22 mouse cellular contexts compared by ENCODE assay signal in the genomic region with DNA sequence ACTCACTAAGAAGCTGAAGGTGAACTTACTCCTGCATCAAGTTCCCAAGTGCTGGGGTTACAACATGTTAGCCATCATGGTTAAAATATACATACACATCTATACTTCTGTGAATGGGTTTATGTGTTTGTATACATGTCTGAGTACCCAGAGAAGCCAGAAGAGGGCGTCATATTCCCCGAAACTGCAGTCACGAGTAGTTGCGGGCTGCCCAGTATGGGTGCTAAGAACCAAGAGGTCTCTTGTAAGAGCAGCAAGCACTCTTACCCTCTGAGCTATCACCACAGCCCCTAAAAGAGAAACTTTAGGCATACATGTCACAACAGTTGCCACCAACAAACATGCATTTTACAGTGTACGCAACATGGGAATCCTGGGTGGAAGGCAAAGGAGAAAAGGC.
A peak's percentile ranks its signal among the peaks of the same experiment; 100 is the strongest.
DNase-seq lines count a peak whose midpoint lies in the region; ATAC-seq and TF ChIP-seq lines count a peak whose summit lies in the region.
"Had no signal": no experiment of that assay in that cellular context is flagged by ENCODE, and none has a peak within 500 bp of the region (broad histone marks: within the 10 kb centered on the region; RNA-seq: fewer than 3 reads in every experiment).

No protein-coding gene starts in this region.

- H3K9ac ChIP-seq in kidney, postnatal 0 days (ENCODE audit: low read depth, low read length) = no peak overlapping the region
- no peak overlapping the region for H3K9ac ChIP-seq in midbrain, embryonic 11.5 days (ENCODE audit: low read length)
- H3K9ac ChIP-seq in midbrain, embryonic 15.5 days = no peak overlapping the region
- no peak overlapping the region for H3K9ac ChIP-seq in MEL (ENCODE audit: control insufficient read depth, low read depth, low read length, poor library complexity, severe bottlenecking)
- H3K9ac ChIP-seq in stomach, postnatal 0 days (ENCODE audit: low read length) = no peak overlapping the region
- H3K9ac ChIP-seq: hindbrain, embryonic 12.5 days had no signal

- peak; percentile 27; the same call in 1 of the 2 replicates for TF ChIP-seq CTCF in kidney, postnatal 0 days (IDR thresholded peaks at IDR 0.05; ENCODE audit: low read depth)
- peak in 2 of 3 experiments; percentile 8 to 10; a peak in 1 of 6 replicates for TF ChIP-seq CTCF in MEL (IDR thresholded peaks at IDR 0.05 in 2 of 3, conservative IDR thresholded peaks at IDR 0.05 in 1 of 3; ENCODE audit: control insufficient read depth in 1 of 3, insufficient read depth in 1 of 3, low read depth in 2 of 3, low read length in 3 of 3, poor library complexity in 1 of 3, severe bottlenecking in 1 of 3)
- TF ChIP-seq CTCF in stomach, postnatal 0 days (IDR thresholded peaks at IDR 0.05; ENCODE audit: low read depth) = peak; percentile 7; the same call in 1 of the 2 replicates
- no peak for TF ChIP-seq CTCF in cerebellum, adult 2 months (IDR thresholded peaks at IDR 0.05; ENCODE audit: borderline replicate concordance, insufficient read depth, low read depth, low read length)

- DNase-seq in kidney, postnatal 0 days (ENCODE audit: low spot score) = no peak
- DNase-seq in kidney, adult 18-20 months = no peak
- DNase-seq in midbrain, embryonic 11.5 days (ENCODE audit: low spot score, missing footprints) = peak; percentile 65
- no peak for DNase-seq in MEL (ENCODE audit: low read depth, low spot score)
- no peak for DNase-seq in stomach, postnatal 0 days (ENCODE audit: low spot score)
- no peak for DNase-seq in layer of hippocampus, adult 9-10 months (ENCODE audit: low spot score)
- no peak for DNase-seq in cerebellum, adult 2 months
- DNase-seq: adrenal gland, postnatal 10 days; cerebellum, adult 11 months; cerebellum, adult 9-11 months; cerebellum, postnatal 36 days; gastrocnemius, adult 2 months; gastrocnemius, postnatal 25 days; heart, postnatal 10 days; heart, postnatal 4 days had no signal

- no peaks in the 10 kb centered on the region for H3K4me1 ChIP-seq in kidney, postnatal 0 days (replicated peaks; ENCODE audit: insufficient read depth, low read length)
- no peaks in the 10 kb centered on the region for H3K4me1 ChIP-seq in midbrain, embryonic 11.5 days (ENCODE audit: control insufficient read depth, insufficient read depth, low read length)
- H3K4me1 ChIP-seq in midbrain, embryonic 15.5 days = no peaks in the 10 kb centered on the region
- no peaks in the 10 kb centered on the region; a peak in 1 of 4 replicates for H3K4me1 ChIP-seq in MEL (ENCODE audit: control insufficient read depth in 1 of 2, insufficient read depth in 2 of 2, low read length in 2 of 2)
- no peaks in the 10 kb centered on the region for H3K4me1 ChIP-seq in stomach, postnatal 0 days (replicated peaks; ENCODE audit: control insufficient read depth, insufficient read depth)
- H3K4me1 ChIP-seq in cerebellum, adult 2 months (ENCODE audit: control insufficient read depth, insufficient read depth, low read length) = no peaks in the 10 kb centered on the region; the same call in 1 of the 2 replicates
- H3K4me1 ChIP-seq: embryonic facial prominence, embryonic 10.5 days; heart, embryonic 10.5 days; hindbrain, embryonic 12.5 days had no signal

- H3K27ac ChIP-seq in kidney, postnatal 0 days = no peak overlapping the region
- H3K27ac ChIP-seq in midbrain, embryonic 11.5 days (ENCODE audit: low read depth, low read length) = no peak overlapping the region
- H3K27ac ChIP-seq in midbrain, embryonic 15.5 days = no peak overlapping the region
- no peak overlapping the region for H3K27ac ChIP-seq in MEL (ENCODE audit: control insufficient read depth, low read depth, low read length)
- no peak overlapping the region for H3K27ac ChIP-seq in stomach, postnatal 0 days (replicated peaks)
- H3K27ac ChIP-seq in cerebellum, adult 2 months (ENCODE audit: insufficient read depth, low read length) = no peak overlapping the region
- H3K27ac ChIP-seq: embryonic facial prominence, embryonic 10.5 days; gastrocnemius, adult 2 months; heart, embryonic 10.5 days; hindbrain, embryonic 12.5 days had no signal

- WGBS in kidney, postnatal 0 days = 98% methylated on average over 5 of the region's 5 CpGs
- 96% methylated on average over 5 of the region's 5 CpGs for WGBS in midbrain, embryonic 11.5 days
- WGBS in midbrain, embryonic 15.5 days = 97% methylated on average over 5 of the region's 5 CpGs
- WGBS in stomach, postnatal 0 days = 96% methylated on average over 5 of the region's 5 CpGs
- WGBS in cerebellum, adult 2 months = 92% methylated on average over 5 of the region's 5 CpGs

- H3K9me3 ChIP-seq in kidney, postnatal 0 days (replicated peaks; ENCODE audit: low read length) = no peaks in the 10 kb centered on the region
- no peaks in the 10 kb centered on the region for H3K9me3 ChIP-seq in midbrain, embryonic 11.5 days (ENCODE audit: control insufficient read depth, low read length)
- H3K9me3 ChIP-seq in midbrain, embryonic 15.5 days = no peaks in the 10 kb centered on the region
- no peaks in the 10 kb centered on the region for H3K9me3 ChIP-seq in MEL (replicated peaks; ENCODE audit: insufficient read depth, low read length)
- no peaks in the 10 kb centered on the region for H3K9me3 ChIP-seq in stomach, postnatal 0 days (ENCODE audit: control insufficient read depth, low read length)
- H3K9me3 ChIP-seq: embryonic facial prominence, embryonic 10.5 days; heart, embryonic 10.5 days; hindbrain, embryonic 12.5 days had no signal

- peaks cover 35% of the 10 kb centered on the region for H3K36me3 ChIP-seq in kidney, postnatal 0 days (ENCODE audit: insufficient read depth, low read length)
- H3K36me3 ChIP-seq in midbrain, embryonic 11.5 days (ENCODE audit: control insufficient read depth, insufficient read depth, low read length) = peaks cover 18% of the 10 kb centered on the region
- peaks cover 14% of the 10 kb centered on the region for H3K36me3 ChIP-seq in midbrain, embryonic 15.5 days (replicated peaks)
- peaks cover 0 to 17% of the 10 kb centered on the region in 2 experiments; a peak in 2 of 4 replicates for H3K36me3 ChIP-seq in MEL (ENCODE audit: control insufficient read depth in 1 of 2, insufficient read depth in 2 of 2, low read length in 2 of 2)
- peaks cover 13% of the 10 kb centered on the region for H3K36me3 ChIP-seq in stomach, postnatal 0 days (ENCODE audit: control insufficient read depth, insufficient read depth, low read length)

- no peak overlapping the region for H3K4me2 ChIP-seq in kidney, postnatal 0 days (ENCODE audit: low read length)
- H3K4me2 ChIP-seq in midbrain, embryonic 11.5 days = no peak overlapping the region
- no peak overlapping the region for H3K4me2 ChIP-seq in midbrain, embryonic 15.5 days
- H3K4me2 ChIP-seq in stomach, postnatal 0 days (replicated peaks; ENCODE audit: low read depth) = no peak overlapping the region
- H3K4me2 ChIP-seq: hindbrain, embryonic 12.5 days had no signal

- TF ChIP-seq RAD21 in MEL (IDR thresholded peaks at IDR 0.05; ENCODE audit: low read depth, low read length) = no peak

- no peak overlapping the region for H3K4me3 ChIP-seq in kidney, postnatal 0 days (replicated peaks; ENCODE audit: low read depth, low read length)
- no peak overlapping the region for H3K4me3 ChIP-seq in midbrain, embryonic 11.5 days (ENCODE audit: low read depth, low read length)
- no peak overlapping the region for H3K4me3 ChIP-seq in midbrain, embryonic 15.5 days
- no peak overlapping the region for H3K4me3 ChIP-seq in MEL (ENCODE audit: control insufficient read depth in 1 of 2, insufficient read depth in 1 of 2, low read depth in 2 of 2, low read length in 2 of 2)
- H3K4me3 ChIP-seq in stomach, postnatal 0 days (ENCODE audit: low read depth, low read length) = no peak overlapping the region
- H3K4me3 ChIP-seq in cerebellum, adult 2 months (replicated peaks; ENCODE audit: insufficient read depth, low read depth, low read length) = no peak overlapping the region
- H3K4me3 ChIP-seq: embryonic facial prominence, embryonic 10.5 days; gastrocnemius, adult 2 months; heart, embryonic 10.5 days; hindbrain, embryonic 12.5 days had no signal

- H3K27me3 ChIP-seq in kidney, postnatal 0 days (ENCODE audit: insufficient read depth, low read length) = no peaks in the 10 kb centered on the region
- H3K27me3 ChIP-seq in midbrain, embryonic 11.5 days (ENCODE audit: control insufficient read depth, insufficient read depth, low read length) = no peaks in the 10 kb centered on the region
- no peaks in the 10 kb centered on the region for H3K27me3 ChIP-seq in midbrain, embryonic 15.5 days (replicated peaks)
- no peaks in the 10 kb centered on the region for H3K27me3 ChIP-seq in MEL (ENCODE audit: control insufficient read depth in 1 of 2, insufficient read depth in 2 of 2, low read length in 2 of 2)
- H3K27me3 ChIP-seq in stomach, postnatal 0 days (ENCODE audit: control insufficient read depth, insufficient read depth, low read length) = no peaks in the 10 kb centered on the region
- no peaks in the 10 kb centered on the region for H3K27me3 ChIP-seq in cerebellum, adult 2 months (ENCODE audit: control insufficient read depth, insufficient read depth, low read length)
- H3K27me3 ChIP-seq: hindbrain, embryonic 12.5 days had no signal

- H3K79me2 ChIP-seq in MEL (ENCODE audit: control insufficient read depth, insufficient read depth, low read length, poor library complexity) = no peaks in the 10 kb centered on the region

- TF ChIP-seq POLR2A in MEL (IDR thresholded peaks at IDR 0.05; ENCODE audit: control insufficient read depth in 1 of 2, insufficient read depth in 1 of 2, low read depth in 1 of 2, low read length in 2 of 2, poor library complexity in 1 of 2) = no peak
- no peak for TF ChIP-seq POLR2A in cerebellum, adult 2 months (IDR thresholded peaks at IDR 0.05; ENCODE audit: borderline replicate concordance, insufficient read depth, low read length)

- no peak for ATAC-seq in kidney, postnatal 0 days (replicated peaks; ENCODE audit: low FRiP score, low read depth)
- ATAC-seq in midbrain, embryonic 11.5 days (ENCODE audit: low FRiP score) = no peak
- ATAC-seq in midbrain, embryonic 15.5 days (replicated peaks) = no peak
- no peak; the same call in 1 of the 2 replicates for ATAC-seq in stomach, postnatal 0 days (ENCODE audit: low FRiP score, low TSS enrichment)
- ATAC-seq: forebrain, embryonic 14.5 days; hindbrain, embryonic 16.5 days; inflammation-experienced regulatory T-cells, adult 6 months had no signal

- no peak for TF ChIP-seq EP300 in MEL (IDR thresholded peaks at IDR 0.05; ENCODE audit: low read depth in 1 of 2, low read length in 2 of 2)
- TF ChIP-seq EP300 in stomach, postnatal 0 days (optimal IDR thresholded peaks at IDR 0.05) = no peak

TF ChIP-seq in MEL, 35 proteins besides CTCF, POLR2A, EP300 and RAD21 (continues in another document):
- TF ChIP-seq SMC3 (IDR thresholded peaks at IDR 0.05; ENCODE audit: low read depth, low read length) (no peak), ELF1 (IDR thresholded peaks at IDR 0.05; ENCODE audit: low read depth, low read length) (no peak), ZNF384 (IDR thresholded peaks at IDR 0.05; ENCODE audit: low read depth, low read length) (no peak), RCOR1 (IDR thresholded peaks at IDR 0.05; ENCODE audit: low read depth, low read length) (no peak), ZKSCAN1 (IDR thresholded peaks at IDR 0.05; ENCODE audit: low read depth, low read length) (no peak), MAX (IDR thresholded peaks at IDR 0.05; ENCODE audit: low read length) (no peak), ZC3H11A (IDR thresholded peaks at IDR 0.05; ENCODE audit: low read depth, low read length) (no peak), TCF12 (IDR thresholded peaks at IDR 0.05; ENCODE audit: low read depth, low read length) (no peak)
